Mouse (Mus musculus) heart, embryonic 14.5 days (tissue): ENCODE results near the gene Fuca1. TPM values are rescaled to one million over a fixed set of nuclear protein-coding genes. Genes with fewer than 3 reads are reported as not detected.

ENCODE experiments used
- ATAC-seq: fragments of 200-750 bp; cut with Nextera tagmentation; 2 replicates; pipeline ENCODE4 v1.8.0; 2017; ENCODE audit warnings: low read depth, moderate TSS enrichment; ENCODE audit not compliant: insufficient number of reproducible peaks, insufficient read depth, low FRiP score
- H3K27ac ChIP-seq, 2 experiments: fragments of 200-500 bp in 1 of 2; fragments of 300-500 bp in 1 of 2; sonication (generic) in 1 of 2; replicated peaks in 1 of 2; 2 replicates each; pipeline ENCODE4 v1.5.1; 2012 to 2014; ENCODE audit warnings: low read depth in 2 of 2, low read length in 2 of 2, control low read depth in 1 of 2, mild to moderate bottlenecking in 1 of 2, mixed read lengths in 1 of 2; ENCODE audit not compliant: control insufficient read depth in 1 of 2, insufficient read depth in 1 of 2
- H3K27me3 ChIP-seq: fragments of 300-500 bp; sonication (generic); 2 replicates; pipeline ENCODE4 v1.6.1; 2014; ENCODE audit warnings: mild to moderate bottlenecking, low read length, control low read depth; ENCODE audit not compliant: control insufficient read depth, insufficient read depth
- H3K36me3 ChIP-seq: fragments of 300-500 bp; sonication (generic); 2 replicates; pipeline ENCODE4 v1.6.1; 2014; ENCODE audit warnings: mild to moderate bottlenecking, control low read depth, low read length, mixed read lengths; ENCODE audit not compliant: control insufficient read depth, insufficient read depth
- H3K4me1 ChIP-seq, 2 experiments: fragments of 200-500 bp in 1 of 2; fragments of 300-500 bp in 1 of 2; sonication (generic) in 1 of 2; 2 replicates each; pipeline ENCODE4 v1.6.1; 2012 to 2014; ENCODE audit warnings: low read length in 2 of 2, control low read depth in 1 of 2, mixed read lengths in 1 of 2; ENCODE audit not compliant: control insufficient read depth in 2 of 2, insufficient read depth in 2 of 2
- H3K4me2 ChIP-seq: fragments of 300-500 bp; sonication (generic); 2 replicates; pipeline ENCODE4 v1.6.1; 2014; ENCODE audit warnings: mild to moderate bottlenecking, low read length
- H3K4me3 ChIP-seq, 2 experiments: fragments of 200-500 bp in 1 of 2; fragments of 300-500 bp in 1 of 2; sonication (generic) in 1 of 2; 2 replicates each; pipeline ENCODE4 v1.5.1; 2012 to 2014; ENCODE audit warnings: low read length in 2 of 2, mild to moderate bottlenecking in 2 of 2, control low read depth in 1 of 2, low read depth in 1 of 2, moderate library complexity in 1 of 2; ENCODE audit not compliant: control insufficient read depth in 1 of 2, insufficient read depth in 1 of 2
- H3K9ac ChIP-seq: fragments of 300-500 bp; sonication (generic); 2 replicates; pipeline ENCODE4 v1.6.1; 2014; ENCODE audit warnings: mild to moderate bottlenecking, low read length
- H3K9me3 ChIP-seq: fragments of 300-500 bp; sonication (generic); 2 replicates; pipeline ENCODE4 v1.6.1; 2016; ENCODE audit warnings: low read length, control low read depth; ENCODE audit not compliant: control insufficient read depth
- WGBS: fragments of 180-500 bp; shearing (Covaris S2); extraction: QIAGEN DNeasy Blood & Tissue Kit; methylation state at CpG from one replicate; pipeline ENCODE4 v1.1.7; 2014; 5-methylcytosine and 5-hydroxymethylcytosine counted together
- polyA plus RNA-seq: library from polyadenylated mRNA; unstranded; fragments of >200 nt; fragmentation: Nextera tagmentation; extraction: Ambion mirVana; gene quantifications from 2 replicates; pipeline ENCODE4 v1.2.1, GENCODE M21; 2014

Fuca1 gene
- polyA plus RNA-seq, 1 experiment from 2014 or later = 63.0 TPM

DNA sequence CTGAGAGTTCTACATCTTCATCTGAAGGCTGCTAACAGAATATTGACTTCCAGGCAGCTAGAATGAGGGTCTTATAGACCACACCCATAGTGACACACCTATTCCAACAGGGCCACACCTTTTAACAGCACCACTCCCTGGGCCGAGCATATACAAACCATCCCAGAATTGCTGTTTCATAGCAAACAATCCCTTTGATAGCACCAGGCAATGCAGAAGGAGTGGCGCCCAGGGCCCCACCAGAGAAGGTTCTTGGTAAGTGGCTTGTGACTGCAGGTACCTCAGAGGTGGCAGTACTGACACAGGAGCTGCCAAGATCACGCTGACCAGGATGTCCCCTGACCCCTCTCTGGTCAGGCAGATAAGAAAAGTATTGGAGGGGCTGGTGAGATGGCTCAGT is 32.6 kb downstream of the Fuca1 start:
- Histone ChIP-seq H3K4me3 (no peak overlapping the region), H3K9ac (no peak overlapping the region), H3K4me2 (no peak overlapping the region), H3K4me1 (peaks cover 8 to 9% of the 10 kb centered on the region in 2 experiments; a peak in 2 of 4 replicates), H3K9me3 (peaks cover 4% of the 10 kb centered on the region), H3K36me3 (peaks cover 62% of the 10 kb centered on the region), H3K27me3 (no peaks in the 10 kb centered on the region), H3K27ac (no peak overlapping the region)
- 85% methylated on average over 3 of the region's 3 CpGs for WGBS
- no peak for ATAC-seq

DNA sequence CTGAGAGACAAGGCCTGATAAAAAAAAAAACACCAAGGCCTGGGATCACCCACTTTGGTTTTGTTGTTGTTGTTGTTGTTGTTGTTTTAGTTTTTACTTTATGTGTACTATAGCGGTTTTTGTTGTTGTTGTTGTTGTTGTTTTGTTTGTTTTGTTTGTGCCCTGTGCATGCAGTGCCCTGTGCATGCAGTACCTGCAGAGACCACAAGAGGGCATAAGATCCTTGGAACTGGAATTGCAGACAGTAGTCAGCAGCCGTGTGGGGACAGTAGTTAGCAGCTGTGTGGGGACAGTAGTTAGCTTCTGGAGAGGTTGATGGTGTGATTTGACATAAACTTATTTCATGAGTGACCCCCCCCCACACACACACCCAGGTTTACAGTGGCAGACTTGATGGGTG is 33.7 kb downstream of the Fuca1 start:
- ATAC-seq = no peak

DNA sequence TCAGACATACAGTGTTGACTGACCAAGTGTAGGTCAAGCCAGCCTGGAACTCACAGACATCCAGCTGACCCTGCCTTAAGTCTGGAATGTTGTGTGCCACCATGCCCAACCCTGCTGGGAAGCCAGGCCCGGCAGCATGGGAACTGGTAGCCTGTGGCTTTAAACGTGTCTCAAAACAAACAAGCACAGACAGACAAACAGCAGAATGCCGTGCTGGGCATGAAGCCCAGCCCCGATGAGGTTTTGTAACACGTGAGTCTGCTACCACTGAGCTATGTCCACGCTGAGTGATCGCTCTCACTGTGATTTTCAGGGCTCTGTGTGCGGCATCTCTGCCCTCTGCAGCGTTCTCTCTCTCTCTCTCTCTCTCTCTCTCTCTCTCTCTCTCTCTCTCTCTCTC is 35.4 kb downstream of the Fuca1 start:
- no peak overlapping the region for H3K4me2 ChIP-seq
- H3K36me3 ChIP-seq = peaks cover 83% of the 10 kb centered on the region
- no peaks in the 10 kb centered on the region for H3K4me1 ChIP-seq
- no peak overlapping the region for H3K9ac ChIP-seq
- H3K4me3 ChIP-seq = no peak overlapping the region
- H3K27me3 ChIP-seq = no peaks in the 10 kb centered on the region
- peaks cover 4% of the 10 kb centered on the region for H3K9me3 ChIP-seq
- no peak for ATAC-seq
- 83% methylated on average over 9 of the region's 9 CpGs for WGBS
- H3K27ac ChIP-seq = no peak overlapping the region

More for the DNA sequence above, 33.7 kb downstream of the Fuca1 start:
- H3K9ac ChIP-seq = no peak overlapping the region
- peaks cover 71% of the 10 kb centered on the region for H3K36me3 ChIP-seq
- no peak overlapping the region for H3K4me3 ChIP-seq
- H3K4me1 ChIP-seq = peaks cover 6 to 8% of the 10 kb centered on the region in 2 experiments; a peak in 2 of 4 replicates
- peaks cover 4% of the 10 kb centered on the region for H3K9me3 ChIP-seq
- no peak overlapping the region for H3K4me2 ChIP-seq
- H3K27me3 ChIP-seq = no peaks in the 10 kb centered on the region
- no peak overlapping the region for H3K27ac ChIP-seq
- WGBS = 13% methylated on average over 2 of the region's 2 CpGs

DNA sequence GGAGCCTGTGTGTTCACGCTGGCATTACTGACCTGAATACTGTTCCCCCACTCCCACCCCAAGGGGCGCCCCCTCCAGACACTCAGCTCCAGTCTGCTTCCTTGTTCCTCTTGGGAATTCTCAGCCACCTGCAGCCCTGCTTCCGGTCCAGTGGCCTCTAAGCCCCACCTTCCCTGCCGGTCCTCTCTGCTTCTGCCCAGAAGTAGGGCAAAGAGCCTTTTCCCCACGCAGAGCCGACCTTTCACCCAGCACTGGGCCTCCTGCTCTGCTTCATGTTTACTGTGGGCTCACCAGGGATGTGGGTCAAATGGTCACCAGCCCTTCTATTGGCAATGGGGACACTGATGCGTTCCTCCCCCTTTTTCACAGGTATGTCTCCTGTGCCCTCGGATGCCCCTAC is 37.8 kb downstream of the Fuca1 start:
- ATAC-seq = no peak
- Histone ChIP-seq H3K27ac (no peak overlapping the region), H3K4me2 (no peak overlapping the region), H3K36me3 (peaks cover 77% of the 10 kb centered on the region), H3K4me1 (peaks cover 0 to 6% of the 10 kb centered on the region in 2 experiments; a peak in 2 of 4 replicates), H3K27me3 (no peaks in the 10 kb centered on the region), H3K9me3 (no peaks in the 10 kb centered on the region), H3K9ac (no peak overlapping the region), H3K4me3 (no peak overlapping the region)
- WGBS = 65% methylated on average over 8 of the region's 8 CpGs

DNA sequence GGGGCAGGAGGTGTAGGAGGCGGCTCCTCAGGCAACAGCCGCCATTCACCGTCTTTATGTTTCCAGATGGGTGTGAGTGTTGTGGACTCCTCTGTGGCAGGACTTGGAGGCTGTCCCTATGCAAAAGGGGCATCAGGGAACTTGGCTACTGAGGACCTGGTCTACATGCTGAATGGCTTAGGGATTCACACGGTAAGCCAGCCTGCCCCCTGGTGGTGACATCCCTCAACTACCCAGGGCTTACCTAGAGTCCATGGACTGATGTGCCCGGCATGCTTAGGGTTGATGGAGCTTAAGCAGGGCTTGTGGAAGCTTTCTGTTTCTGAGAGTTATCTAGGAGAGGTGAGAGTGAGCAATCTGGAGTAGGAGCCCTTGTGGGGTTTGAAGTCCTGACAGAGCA is 40.2 kb downstream of the Fuca1 start:
- no peak for ATAC-seq
- Histone ChIP-seq H3K4me3 (no peak overlapping the region), H3K27ac (no peak overlapping the region), H3K9ac (no peak overlapping the region), H3K4me1 (peaks cover 6 to 17% of the 10 kb centered on the region in 2 experiments), H3K9me3 (no peaks in the 10 kb centered on the region), H3K27me3 (no peaks in the 10 kb centered on the region), H3K36me3 (peaks cover 58% of the 10 kb centered on the region), H3K4me2 (no peak overlapping the region)
- 28% methylated on average over 5 of the region's 5 CpGs for WGBS

DNA sequence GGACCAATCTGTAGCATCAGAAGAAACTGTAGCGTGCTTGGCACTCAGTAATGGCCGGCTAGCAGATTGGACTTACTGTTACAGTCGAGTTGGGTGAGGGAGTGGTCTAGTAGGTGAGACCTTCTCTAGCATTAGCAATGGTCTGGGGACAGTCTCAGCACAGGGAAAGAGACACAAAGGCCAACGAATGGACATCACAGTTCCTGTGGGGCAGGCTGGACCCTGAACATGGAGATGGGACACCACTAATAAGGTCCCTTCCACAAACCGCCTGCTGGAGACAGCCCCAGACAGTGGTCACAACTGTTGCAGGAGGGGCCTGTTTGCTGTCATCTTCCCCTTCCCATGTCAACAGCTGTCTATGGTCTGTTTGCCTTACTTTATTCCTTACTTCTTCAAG is 41.2 kb downstream of the Fuca1 start:
- Histone ChIP-seq H3K4me1 (peaks cover 6 to 17% of the 10 kb centered on the region in 2 experiments), H3K4me2 (no peak overlapping the region), H3K9me3 (no peaks in the 10 kb centered on the region), H3K27me3 (no peaks in the 10 kb centered on the region), H3K4me3 (no peak overlapping the region), H3K36me3 (peaks cover 60% of the 10 kb centered on the region), H3K9ac (no peak overlapping the region), H3K27ac (no peak overlapping the region)
- no peak for ATAC-seq
- 77% methylated on average over 5 of the region's 5 CpGs for WGBS

DNA sequence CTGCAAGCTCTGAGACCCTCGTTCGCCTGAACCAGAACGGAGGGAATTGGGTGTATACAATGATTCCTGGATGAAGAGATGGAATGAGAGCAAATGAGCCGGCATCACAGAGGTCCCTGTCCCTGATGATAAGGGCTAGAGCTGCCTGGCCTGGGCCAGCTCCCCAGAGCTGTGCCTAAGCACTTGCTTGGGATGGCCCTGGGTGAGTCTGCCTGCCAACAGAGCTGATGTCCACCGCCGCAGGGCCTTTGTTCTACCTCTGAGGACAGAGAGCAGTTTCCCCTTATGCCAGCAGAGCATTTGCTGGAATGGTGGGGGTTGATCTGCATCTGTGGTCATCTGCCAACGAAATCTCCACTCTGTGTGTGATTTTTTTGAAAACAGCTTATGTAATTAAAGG is 41.7 kb downstream of the Fuca1 start:
- Histone ChIP-seq H3K27me3 (no peaks in the 10 kb centered on the region), H3K9ac (no peak overlapping the region), H3K4me3 (no peak overlapping the region), H3K9me3 (no peaks in the 10 kb centered on the region), H3K36me3 (peaks cover 63% of the 10 kb centered on the region), H3K27ac (no peak overlapping the region), H3K4me2 (no peak overlapping the region), H3K4me1 (peaks cover 6 to 17% of the 10 kb centered on the region in 2 experiments)
- no peak for ATAC-seq
- 81% methylated on average over 7 of the region's 7 CpGs for WGBS

DNA sequence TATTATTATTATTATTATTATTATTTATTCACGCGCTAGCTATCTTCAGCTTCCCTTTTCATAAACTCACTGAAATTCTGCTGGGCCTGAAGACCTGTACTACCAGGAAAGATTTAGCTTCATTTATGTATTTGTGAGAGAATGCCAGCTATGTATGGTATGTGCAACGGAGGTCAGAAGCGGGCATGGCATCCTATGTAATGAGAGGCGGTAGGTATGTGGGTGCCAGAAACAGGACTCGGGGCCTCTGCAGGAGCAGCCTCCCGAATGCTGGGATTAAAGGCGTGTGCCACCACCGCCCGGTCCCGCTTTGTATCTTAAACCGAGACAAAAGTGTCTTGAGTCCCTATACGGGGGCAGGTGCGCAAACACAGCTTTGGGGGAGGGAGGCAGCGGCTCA is 42.4 kb downstream of the Fuca1 start:
- no peak for ATAC-seq

More for the DNA sequence above, 42.4 kb downstream of the Fuca1 start:
- peak overlapping the region; percentile 75 to 93 for H3K27ac ChIP-seq
- H3K9me3 ChIP-seq = no peaks in the 10 kb centered on the region
- peaks cover 6 to 17% of the 10 kb centered on the region in 2 experiments for H3K4me1 ChIP-seq
- no peaks in the 10 kb centered on the region for H3K27me3 ChIP-seq
- WGBS = 6% methylated on average over 15 of the region's 15 CpGs
- peaks cover 63% of the 10 kb centered on the region for H3K36me3 ChIP-seq
- H3K4me2 ChIP-seq = peak overlapping the region; percentile 94
- H3K9ac ChIP-seq = peak overlapping the region; percentile 93
- H3K4me3 ChIP-seq = peak overlapping the region; percentile 74 to 83
